Mouse (Mus musculus): Measurements from ENCODE around the gene Gm11032.

DNA sequence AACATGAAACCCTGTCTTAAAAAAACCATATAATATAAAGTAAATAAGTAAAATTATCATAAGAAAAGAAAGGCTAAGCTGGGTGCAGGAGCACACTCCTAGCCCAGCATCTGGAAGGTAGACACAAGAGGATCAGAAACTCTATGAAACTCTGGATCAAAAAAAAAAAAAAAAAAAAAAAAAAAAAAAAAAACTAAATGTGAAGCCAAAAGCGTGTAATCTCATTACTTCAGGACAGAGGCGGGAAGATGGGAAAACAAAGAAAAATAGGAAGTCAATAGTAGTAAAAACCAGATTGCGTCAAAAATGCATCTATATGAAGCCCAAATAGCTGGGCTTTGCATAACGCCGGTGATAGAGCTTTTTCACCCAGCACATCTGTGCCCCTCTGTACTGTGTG is 18.0 kb upstream of the Gm11032 start:
- TF ChIP-seq CTCF (IDR thresholded peaks at IDR 0.05; ENCODE audit: borderline replicate concordance, extremely low read depth, insufficient read depth, insufficient read length) (no peak), POLR2A (IDR thresholded peaks at IDR 0.05; ENCODE audit: borderline replicate concordance, extremely low read depth, insufficient read depth, insufficient read length, poor library complexity, severe bottlenecking) (no peak)

Measured in brain, embryonic 14.5 days (tissue).